Mouse (Mus musculus) G1E-ER4 (cell line): Measurements from ENCODE around the gene Dnah6. TPM values are rescaled to one million over a fixed set of nuclear protein-coding genes. Genes with fewer than 3 reads are reported as not detected.

Experiments used
- GATA1 ChIP-seq: IDR thresholded peaks from one replicate; pipeline ENCODE4 v1.8.0; 2012; ENCODE audit warnings: low read length, inconsistent platforms
- polyA plus RNA-seq: library from polyadenylated mRNA; stranded (reverse); fragments of >175 nt; gene quantifications from 2 replicates; pipeline ENCODE4 v1.2.3, GENCODE M21; 2012

Gene Dnah6
- polyA plus RNA-seq, 1 experiment = not detected

GRCm38 (mm10) chr6:73038291-73038690 lies 183.2 kb downstream of the Dnah6 start:
- no peak for TF ChIP-seq GATA1

- TF ChIP-seq GATA1 = no peak
Measured at GRCm38 (mm10) chr6:73028853-73029252, 192.6 kb downstream of the Dnah6 start.

GRCm38 (mm10) chr6:73027881-73028280 lies 193.6 kb downstream of the Dnah6 start:
- TF ChIP-seq GATA1 = no peak

GRCm38 (mm10) chr6:73026898-73027297 lies 194.6 kb downstream of the Dnah6 start:
- no peak for TF ChIP-seq GATA1

GRCm38 (mm10) chr6:73020061-73020460 lies 201.4 kb downstream of the Dnah6 start:
- TF ChIP-seq GATA1 = no peak

- TF ChIP-seq GATA1 = no peak
Measured at GRCm38 (mm10) chr6:73018725-73019280, 202.6 kb downstream of the Dnah6 start.

GRCm38 (mm10) chr6:73014317-73015160 lies 206.9 kb downstream of the Dnah6 start:
- no peak for TF ChIP-seq GATA1

GRCm38 (mm10) chr6:73012931-73013330 lies 208.5 kb downstream of the Dnah6 start:
- TF ChIP-seq GATA1 = no peak

- TF ChIP-seq GATA1 = no peak
Measured at GRCm38 (mm10) chr6:73011827-73012226, 209.6 kb downstream of the Dnah6 start.

- TF ChIP-seq GATA1 = no peak
Measured at GRCm38 (mm10) chr6:73010073-73010472, 211.4 kb downstream of the Dnah6 start.

- no peak for TF ChIP-seq GATA1
Measured at GRCm38 (mm10) chr6:73003601-73004000, 217.8 kb downstream of the Dnah6 start.

GRCm38 (mm10) chr6:73002391-73002790 lies 219.1 kb downstream of the Dnah6 start:
- no peak for TF ChIP-seq GATA1

- TF ChIP-seq GATA1 = no peak
Measured at GRCm38 (mm10) chr6:72998809-72999208, 222.6 kb downstream of the Dnah6 start.

GRCm38 (mm10) chr6:72993688-72994082 lies 227.8 kb downstream of the Dnah6 start:
- TF ChIP-seq GATA1 = no peak

- TF ChIP-seq GATA1 = no peak
Measured at GRCm38 (mm10) chr6:72993054-72993687, 228.3 kb downstream of the Dnah6 start.

- TF ChIP-seq GATA1 = no peak
Measured at GRCm38 (mm10) chr6:72990206-72990605, 231.2 kb downstream of the Dnah6 start.
